Mouse (Mus musculus) kidney, postnatal 4 days (tissue): Measurements from ENCODE around the gene Mcfd2.

Experiments
- DNase-seq, 2 experiments: peaks; one replicate each; pipeline ENCODE4 v3.0.0; 2021; ENCODE audit warnings: mixed read lengths in 2 of 2

The Mcfd2 gene

GRCm38 (mm10) chr17:87235019-87235418 is 30.7 kb downstream of the Mcfd2 start:
- no peak for DNase-seq

- DNase-seq: no peak
These were observed 37.9 kb downstream of the Mcfd2 start for GRCm38 (mm10) chr17:87227878-87228277.

- peak; percentile 14 to 31 for DNase-seq
These were observed 39.6 kb downstream of the Mcfd2 start for GRCm38 (mm10) chr17:87226079-87226640.

GRCm38 (mm10) chr17:87225384-87225783 is 40.4 kb downstream of the Mcfd2 start:
- DNase-seq: no peak

GRCm38 (mm10) chr17:87224461-87224860 is 41.3 kb downstream of the Mcfd2 start:
- DNase-seq: no peak

GRCm38 (mm10) chr17:87219456-87219855 is 46.3 kb downstream of the Mcfd2 start:
- no peak for DNase-seq

GRCm38 (mm10) chr17:87214523-87214922 is 51.2 kb downstream of the Mcfd2 start:
- DNase-seq: no peak

GRCm38 (mm10) chr17:87210525-87210924 is 55.2 kb downstream of the Mcfd2 start:
- no peak for DNase-seq

GRCm38 (mm10) chr17:87206885-87207284 is 58.9 kb downstream of the Mcfd2 start:
- DNase-seq: no peak
